Mouse (Mus musculus): ENCODE results near the gene Acvr1.
A peak's percentile ranks its signal among the peaks of the same experiment; 100 is the strongest.

Gene Acvr1

DNA sequence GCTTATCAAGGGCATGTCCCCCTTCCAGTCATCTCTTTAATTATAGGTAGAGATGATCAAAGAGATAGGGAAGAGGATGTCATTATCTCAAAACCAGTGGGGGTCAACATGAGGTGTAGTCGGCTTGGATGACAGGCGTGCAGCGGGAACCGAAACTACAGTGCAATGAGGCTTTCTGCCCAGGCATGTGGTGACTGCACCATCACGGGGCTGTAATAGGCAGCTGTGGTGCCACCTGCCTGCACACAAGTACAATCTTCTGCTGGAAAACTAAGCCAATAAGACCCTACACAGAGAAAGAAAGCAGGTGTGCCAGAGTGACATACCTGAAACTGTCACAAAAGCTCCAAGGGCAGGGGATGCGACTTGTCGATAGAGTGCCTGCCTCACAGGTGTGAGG lies 96.7 kb downstream of the Acvr1 start:
- DNase-seq, result no peak

DNA sequence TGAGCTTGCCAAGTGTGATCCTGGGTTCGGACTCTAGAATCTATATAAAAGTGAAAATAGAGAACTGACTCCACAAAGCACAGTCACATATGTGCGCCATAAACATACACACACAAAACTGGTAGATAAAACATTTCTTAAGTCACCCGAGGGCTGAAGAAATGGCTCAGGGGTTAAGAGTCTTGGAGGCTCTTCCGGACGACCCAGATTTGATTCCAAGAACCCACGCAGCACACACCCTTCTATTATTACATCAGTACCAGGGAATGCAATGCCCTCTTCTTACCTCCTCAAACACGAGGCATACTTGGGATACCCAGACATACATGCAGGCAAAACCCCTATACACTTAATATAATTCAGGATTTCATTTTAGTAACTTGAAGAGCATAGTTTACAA lies 97.1 kb downstream of the Acvr1 start, which contains the start of gene Gm17409:
TSS of gene Gm17409 (plus strand) at position 301 of the 400 bp plus-strand sequence.
- no peak for DNase-seq

DNA sequence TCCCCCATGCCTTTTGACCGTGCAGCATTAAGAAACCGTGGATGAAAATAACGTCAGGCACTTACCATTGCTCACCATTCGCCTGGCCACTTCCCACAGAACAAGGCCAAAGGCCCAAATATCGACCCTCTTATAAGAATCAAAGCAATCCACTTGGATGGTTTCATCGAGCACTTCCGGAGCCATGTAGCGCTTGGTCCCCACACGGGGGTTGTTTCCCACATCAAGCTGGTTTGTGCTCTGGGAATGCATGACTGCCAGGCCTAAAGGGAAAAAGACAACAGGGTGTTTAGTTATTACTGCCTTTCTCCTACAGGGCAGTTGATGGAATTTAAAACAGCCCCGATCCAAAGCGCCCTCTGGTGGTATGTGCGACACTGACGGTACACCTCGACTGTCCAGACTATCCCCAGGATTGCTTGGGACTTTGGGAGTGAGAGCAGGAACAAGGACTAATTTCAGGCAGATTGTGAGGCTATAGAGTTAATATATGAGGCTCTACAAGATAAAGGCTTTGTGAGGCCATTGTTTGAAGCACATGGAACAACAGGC lies 108.1 kb downstream of the Acvr1 start:
- peak; percentile 8 for DNase-seq

DNA sequence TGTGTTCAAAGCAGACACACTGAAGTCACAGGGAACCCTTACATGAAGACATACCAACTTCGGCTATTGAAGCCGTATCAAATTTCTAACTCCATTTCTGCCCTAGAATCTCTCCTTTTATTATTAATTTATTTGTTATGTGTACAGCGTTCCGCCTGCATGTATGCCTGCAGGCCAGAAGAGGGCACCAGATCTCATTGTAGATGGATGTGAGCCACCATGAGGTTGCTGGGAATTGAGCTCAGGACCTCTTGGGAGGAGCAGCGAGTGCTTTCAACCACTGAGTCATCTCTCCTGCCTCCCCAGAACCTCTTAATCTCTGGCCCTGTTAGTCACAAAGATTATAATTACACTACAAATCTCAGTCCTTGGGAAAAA lies 109.5 kb downstream of the Acvr1 start:
- DNase-seq, result no peak

DNA sequence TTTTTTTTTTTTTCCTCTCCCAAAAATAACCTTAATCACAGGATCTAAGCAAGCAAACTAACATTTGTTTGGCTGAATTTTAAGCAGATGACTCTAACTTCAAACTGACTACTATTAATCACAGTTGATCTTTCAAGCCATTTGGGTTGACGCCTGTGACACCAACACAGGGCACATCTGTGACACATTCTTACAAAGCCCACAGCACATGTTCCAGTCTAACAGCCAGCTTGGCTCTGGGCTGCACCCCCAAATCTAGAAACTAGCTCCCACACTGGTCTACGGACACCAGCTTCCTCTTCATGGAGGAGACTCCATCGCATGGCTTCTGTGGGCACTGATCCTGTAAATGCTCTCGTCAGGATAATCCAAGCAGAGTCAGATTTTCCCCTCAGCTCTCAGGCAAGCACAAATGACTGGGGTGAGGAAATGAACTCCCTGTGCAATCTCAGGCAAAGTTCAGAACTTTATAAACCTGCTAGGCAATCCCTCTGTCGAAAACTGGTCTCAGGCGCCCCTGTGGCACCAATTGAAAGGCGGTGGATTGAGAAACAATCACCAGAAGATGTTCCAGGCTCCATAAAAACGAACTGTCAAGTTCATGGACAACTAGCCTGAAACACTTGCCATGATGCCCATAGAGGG lies 110.0 kb downstream of the Acvr1 start:
- no peak for DNase-seq

DNA sequence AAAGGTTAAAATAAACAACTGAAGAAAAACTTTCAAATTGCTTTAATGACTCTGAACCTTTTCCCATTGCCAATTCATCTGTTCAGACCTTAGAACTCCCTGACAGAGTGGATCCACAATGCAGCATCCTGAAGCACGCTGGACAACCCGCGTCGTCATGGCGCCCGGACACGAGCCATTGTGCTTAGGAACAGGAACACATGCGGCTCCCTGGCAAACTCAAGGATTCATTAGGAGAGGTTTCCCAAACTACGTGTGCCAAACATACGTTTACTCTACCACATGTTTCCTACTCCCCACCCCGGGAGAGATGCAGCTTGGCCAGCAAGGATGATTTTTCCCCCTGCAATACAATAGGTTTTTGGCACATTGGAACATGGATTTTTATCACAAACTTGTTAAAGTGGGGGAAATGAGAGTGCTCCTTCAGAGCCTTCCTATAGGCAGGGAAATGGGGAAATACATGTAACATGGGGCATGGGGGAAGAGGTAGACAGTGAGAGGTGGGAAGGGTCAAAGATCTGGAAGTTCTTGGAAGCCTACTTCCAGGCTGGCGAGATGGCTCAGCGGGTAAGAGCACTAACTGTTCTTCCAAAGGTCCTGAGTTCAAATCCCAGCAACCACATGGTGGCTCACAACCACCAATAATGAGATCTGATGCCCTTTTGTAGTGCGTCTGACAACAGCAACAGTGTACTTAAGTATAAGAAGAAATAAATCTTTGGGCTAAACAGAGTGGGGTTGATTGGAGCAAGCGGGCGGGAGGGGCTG lies 112.7 kb downstream of the Acvr1 start:
- DNase-seq, result no peak

DNA sequence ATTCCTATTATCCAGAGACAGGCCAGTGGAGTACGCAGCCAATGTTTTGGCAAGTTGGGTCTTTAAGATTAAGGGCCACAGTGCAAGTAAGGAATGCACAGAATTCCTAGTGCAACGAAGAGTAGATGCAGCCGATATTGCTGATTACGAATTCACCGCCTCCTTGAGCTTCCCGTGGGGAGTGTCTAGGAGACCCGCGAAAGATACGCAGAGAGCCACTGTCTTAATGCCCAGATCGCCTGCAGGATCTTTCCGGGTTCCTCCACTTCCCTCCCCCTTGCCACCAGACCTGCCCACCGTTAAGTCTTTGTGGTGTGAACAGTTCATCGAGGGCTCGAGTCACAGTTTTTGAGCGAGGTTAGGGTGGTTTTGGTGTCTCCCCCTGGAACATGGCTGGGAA lies 120.0 kb downstream of the Acvr1 start:
- DNase-seq, result no peak

DNA sequence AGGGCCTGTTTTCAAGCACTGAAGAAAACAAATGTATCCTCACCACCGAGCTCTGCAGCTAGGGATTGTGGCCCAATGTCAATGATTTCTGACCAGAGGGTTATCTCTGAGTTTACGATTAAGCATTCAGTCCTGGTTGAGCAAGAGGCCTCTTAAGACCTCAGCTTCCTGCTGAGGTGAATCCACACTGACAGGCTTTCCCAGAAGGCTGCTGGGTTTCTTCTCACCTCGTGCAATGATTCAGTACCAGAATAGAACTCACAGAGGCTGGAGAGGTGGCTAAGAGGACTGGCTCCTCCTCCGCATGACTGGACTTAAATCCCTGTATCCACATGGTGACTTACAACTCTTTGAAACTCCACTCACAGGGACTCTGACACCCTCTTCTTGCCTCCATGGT lies 123.8 kb downstream of the Acvr1 start:
- no peak for DNase-seq

DNA sequence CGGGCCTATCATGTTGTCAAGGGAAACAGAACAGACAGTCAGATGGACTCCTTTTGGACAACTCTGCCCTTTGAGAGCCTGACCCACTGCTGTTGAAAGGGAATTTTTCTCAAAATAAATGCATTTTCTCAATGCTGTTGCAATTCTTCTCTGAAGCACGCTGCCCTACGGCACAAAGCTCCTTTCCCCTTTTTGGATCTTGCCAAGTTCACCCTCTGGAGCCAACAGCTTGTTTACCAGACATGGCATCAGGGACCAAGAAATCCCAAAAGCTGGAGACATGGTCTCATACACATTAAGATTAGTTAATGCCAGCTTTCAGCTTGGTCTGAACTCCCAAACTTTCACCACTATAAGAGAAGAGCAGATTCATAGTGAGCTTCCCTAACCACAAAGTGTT lies 130.0 kb downstream of the Acvr1 start:
- no peak for DNase-seq

DNA sequence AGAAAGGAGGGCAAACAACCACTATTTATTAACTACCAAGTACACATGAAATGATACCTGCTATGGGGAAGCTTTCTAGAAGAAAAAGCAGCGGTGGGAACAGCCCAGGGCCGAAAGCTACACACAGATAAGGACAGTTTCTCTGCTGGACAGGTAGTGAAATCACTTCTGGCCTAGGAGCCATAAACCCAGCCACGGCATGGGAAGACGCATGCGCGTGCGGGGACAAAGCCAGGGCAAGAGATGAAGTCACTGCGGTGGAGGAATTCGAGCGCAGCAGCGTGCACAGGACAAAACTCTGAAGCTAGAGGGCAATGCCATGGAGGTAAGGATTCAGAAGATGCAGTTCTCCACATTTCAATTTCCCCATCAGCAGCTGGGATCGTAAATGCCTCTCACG lies 131.4 kb downstream of the Acvr1 start:
- no peak for DNase-seq

DNA sequence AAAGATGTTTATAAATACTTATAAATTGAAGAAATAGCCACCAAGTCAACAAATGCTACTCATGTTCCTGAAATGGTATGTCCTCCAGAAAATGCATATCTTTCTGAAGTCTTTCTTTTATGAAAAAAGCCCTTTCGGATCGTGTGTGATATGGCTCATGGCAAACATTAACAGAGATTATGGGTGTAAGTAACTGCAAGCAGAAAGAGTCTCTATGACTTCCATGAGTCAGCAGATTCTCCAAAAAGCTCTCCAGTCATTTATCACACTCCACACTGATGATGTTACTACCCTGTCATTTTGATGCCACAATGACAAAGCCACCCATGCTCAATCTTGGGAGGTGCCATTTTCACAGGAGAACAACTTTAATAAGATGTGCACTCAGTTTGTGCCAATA lies 132.5 kb downstream of the Acvr1 start:
- DNase-seq, result no peak

DNA sequence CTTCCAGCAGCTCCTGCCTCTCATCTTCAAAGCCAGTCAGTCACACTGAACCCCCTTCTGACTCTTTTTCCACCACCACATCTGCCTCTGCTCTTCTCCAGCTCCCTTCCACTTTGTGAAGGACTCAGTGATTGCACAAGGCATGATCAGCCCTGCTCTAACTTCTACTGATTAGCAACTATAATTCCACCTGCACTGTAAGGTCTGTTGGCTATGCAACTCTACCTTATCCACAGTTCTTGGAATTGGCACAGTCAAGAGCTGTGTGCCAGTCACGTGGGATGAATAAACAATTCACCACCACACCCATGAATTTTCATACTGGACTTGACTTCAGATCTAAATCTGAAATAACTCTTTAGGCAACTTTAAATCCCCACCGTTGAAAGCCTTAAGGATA lies 133.6 kb downstream of the Acvr1 start:
- no peak for DNase-seq

DNA sequence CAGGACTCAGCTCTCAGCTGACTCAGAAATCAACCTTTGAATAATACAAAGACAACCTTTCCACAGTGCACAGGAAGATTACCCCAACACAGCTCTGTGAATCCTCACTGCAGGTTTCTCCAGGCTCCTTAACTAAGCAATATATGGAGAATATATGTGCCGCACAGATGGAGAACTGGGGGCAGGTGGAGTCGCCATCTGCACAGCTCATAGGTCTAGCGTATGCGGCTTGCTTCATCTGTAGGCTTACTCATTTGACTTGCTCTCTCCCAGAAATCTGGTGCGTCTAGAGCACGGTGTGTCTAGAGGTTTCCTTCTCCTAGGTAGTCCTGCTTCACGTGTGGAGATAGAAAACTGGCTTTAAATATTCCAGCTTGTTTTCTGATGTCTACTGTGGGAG lies 134.7 kb downstream of the Acvr1 start:
- no peak for DNase-seq

DNA sequence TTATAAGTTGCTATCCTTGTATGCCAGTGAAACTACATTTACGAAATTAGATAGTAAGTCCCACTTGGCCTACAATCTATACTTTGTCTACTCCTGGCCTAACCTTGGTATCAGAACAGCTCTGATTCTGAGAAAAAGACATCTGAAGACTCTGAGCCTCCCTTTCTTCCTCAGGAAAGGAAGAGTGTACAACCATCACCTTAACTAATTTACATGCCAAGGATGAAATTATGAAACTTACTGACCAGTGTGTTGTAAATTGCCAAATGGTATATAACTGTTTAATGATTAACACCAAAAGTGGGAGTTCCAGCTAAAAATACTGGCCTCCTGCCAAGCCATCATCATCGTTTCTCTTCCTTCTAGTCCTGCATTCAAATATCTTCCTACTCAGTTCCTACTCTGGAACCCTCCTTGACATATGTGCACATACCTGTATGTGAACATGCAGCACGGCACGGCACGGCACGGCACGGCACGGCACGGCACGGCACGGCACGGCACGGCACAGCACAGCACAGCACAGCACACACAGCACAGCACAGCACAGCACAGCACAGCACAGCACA lies 141.4 kb downstream of the Acvr1 start:
- DNase-seq, result no peak

DNA sequence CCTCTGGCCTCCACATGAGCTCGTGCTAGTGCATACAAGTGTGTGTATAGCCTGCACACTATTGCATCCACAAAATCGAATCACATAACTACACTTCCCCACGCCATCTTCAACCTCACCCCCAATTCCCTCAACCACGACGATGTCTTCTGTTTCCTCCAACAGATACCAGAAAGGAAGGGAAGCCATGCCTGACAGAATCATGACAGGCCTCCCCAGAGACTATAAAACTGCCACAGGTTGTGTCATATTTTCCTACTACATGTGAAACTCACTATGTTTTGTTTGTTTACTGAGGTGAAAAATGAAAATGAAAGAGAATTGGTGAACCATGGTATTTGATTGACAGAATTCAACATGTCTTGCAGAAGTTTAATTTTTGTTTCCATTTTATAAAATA lies 143.6 kb downstream of the Acvr1 start:
- no peak for DNase-seq

DNA sequence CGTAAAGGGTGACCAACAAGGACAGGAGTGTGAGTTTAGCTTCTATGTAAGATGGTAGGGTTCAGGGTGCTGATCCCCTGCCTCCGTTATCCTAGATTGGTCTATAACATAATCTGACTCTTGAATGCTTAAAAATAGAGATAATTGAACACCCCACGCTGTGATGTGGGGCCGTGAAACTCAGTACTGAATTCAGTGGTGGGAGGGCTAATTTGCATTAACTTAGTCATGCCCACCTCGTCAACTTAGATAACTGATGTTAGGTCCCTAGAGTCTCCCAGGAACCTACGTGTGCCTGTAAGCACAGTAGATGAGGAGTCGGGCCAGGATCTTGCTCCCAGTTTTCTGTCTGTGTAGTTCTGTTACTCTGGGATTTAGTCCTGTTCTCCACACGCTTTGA lies 147.4 kb downstream of the Acvr1 start:
- DNase-seq, result no peak

DNA sequence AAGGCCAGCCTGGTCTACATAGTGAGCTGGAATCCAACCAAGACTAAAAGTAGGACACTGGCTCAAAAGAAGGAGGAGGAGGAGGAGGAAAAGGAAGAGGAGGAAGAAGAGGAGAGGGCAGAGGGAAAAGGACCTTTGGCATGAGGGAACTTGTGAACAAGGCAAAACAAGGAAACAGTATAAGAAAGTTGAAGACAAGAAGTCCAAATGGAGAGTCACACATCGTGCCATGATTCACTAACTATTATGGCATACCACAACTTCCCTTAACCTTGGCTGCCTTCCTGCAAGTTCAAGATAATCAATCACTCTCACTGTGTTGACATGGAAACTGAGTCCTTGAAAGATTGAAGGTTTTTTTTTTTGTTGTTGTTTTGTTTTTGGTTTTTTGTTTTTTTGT lies 148.8 kb downstream of the Acvr1 start:
- DNase-seq, result no peak

DNA sequence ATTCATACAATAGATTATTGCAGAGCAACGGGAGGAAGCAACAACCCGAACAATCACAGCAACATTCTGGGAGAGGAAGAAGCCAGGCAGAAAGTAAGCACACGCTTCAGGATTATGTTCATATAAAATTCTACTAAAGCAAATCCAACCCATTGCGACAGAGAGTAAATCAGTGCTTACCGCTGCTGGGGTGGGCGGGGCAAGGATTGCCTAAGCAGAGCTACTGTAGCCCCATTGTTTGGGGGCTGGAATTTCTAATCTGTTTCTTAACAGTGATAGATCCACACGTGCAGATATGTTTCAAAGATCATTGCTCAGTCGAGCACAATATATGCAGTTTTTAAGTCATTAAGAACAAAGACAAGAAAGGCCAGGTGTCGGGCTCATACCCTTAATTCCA lies 149.3 kb downstream of the Acvr1 start:
- no peak for DNase-seq

DNA sequence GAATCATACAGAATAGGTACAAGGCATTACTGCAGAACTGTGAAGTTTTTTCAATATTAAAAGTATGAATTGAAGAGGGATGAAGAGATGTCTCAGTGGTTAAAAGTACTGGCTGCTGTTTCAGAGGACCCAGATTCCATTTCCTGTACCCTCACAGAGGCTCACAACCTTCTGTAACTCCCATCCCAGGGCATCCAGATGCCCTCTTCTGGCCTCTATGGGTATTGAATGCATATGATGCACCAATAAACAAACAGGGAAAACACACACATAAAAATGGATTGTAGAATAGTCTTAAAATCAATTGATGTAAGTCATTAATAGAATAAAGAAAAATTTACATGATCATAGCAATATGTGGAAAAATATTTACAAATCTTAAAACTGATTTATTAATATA lies 151.9 kb downstream of the Acvr1 start:
- no peak for DNase-seq

DNA sequence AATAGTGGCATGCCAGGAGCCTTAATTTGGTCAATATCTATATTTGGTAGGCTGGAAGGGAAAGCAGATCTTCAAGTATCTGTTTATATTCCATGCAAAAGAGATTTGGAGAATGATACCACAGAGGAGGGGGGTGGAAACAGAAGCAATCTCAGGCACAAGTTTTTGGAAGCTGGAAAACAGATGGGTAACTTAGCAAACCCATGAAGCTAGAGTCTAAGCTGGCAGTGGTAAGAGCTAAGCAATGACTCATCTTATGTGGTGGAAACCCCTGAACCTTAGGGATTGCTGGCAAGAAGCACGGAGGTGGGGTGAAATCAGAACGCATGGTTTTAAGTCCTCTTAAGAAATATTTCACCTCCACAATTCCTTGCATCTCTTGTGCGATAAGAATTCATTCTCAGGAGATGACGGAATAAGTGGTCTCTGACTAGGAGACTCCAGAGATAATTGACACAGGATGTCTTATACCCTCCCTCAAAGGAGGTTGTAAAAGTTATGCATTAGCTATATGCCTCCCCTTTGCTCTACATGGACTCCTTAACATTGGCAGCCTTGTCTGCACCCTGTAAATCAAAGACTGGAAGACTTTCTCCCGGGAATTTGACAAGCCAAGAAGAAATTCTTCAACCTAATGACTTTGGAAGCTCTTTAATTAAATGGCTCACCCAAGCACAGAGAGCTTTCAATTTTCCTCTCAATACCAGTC lies 157.9 kb downstream of the Acvr1 start:
- no peak for DNase-seq

DNA sequence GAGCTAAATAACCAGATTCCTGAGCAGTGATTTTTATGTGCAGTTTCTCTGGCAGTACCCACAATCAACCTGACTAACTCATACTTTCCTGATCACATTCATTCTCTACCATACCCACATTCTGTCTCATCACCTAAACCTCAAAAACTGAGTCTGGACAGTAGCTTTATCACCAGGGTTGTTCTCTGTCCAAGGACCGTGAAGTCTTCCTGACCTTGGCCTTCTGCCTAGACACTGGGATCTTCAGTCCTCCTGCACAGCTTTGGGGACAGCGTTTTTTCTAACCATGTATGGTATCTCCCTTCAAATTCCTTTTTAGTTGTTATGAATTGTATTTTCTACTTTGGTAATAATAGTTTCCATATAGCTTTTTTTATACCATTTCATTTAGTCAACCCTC lies 163.5 kb downstream of the Acvr1 start:
- no peak for DNase-seq

DNA sequence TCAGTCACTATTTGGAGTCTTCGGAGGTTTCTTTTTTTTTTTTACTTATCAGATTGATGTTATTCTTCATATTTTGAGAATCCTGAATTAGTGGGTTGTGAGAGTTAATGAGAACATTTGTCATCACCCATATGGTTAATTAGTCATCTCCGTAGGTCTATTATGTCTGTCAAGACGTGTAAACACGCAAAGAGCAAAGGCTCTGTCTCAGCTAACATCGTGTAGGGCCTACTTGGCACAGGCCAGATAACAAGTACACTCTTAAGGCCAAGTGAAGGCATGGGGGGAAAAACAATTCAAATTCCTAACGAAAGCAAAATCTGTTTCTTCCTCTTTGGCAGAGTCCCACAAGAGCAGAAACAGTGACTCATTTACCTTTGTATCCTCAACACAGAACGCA lies 178.4 kb downstream of the Acvr1 start:
- DNase-seq, result no peak

DNA sequence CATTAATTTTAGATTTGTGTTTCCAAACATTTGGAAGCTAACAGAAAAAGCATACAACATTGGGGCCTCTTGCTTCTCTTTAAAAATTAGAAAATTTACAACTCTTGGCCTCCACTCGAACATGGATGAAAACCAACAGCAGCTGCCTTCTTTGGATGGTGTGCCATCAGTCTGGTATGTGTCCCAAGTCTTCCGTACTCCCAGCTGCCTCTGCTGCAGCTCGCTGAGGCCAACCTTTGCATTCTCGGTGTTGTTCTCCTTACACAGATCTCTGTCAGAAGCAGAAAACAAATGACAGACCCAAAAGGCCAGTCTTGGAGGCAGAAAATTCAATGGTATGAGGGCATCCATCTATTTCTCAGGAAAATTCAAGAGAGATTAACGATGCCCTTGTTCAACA lies 186.9 kb downstream of the Acvr1 start:
- DNase-seq, result no peak

DNA sequence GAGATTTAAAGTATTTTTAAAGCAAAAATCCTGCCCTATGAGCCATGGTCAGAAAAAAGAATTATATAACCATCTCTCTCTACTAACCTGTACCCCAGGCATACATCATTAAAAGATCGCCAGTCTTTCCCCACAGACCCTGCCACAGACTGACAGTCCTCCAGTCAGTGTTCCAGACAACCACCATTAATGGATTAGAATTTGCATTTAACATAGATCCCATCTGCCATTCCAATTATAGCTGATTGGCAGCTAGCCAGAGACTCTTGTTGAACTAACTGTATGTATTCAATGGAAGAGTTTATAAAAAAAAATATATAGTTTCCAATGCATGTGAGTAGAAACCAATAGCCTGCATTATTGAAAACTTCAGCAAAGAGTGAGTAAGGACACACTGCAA lies 187.5 kb downstream of the Acvr1 start:
- no peak for DNase-seq
